Comparison of ENCODE assay signal across 8 mouse cellular contexts in the genomic region with DNA sequence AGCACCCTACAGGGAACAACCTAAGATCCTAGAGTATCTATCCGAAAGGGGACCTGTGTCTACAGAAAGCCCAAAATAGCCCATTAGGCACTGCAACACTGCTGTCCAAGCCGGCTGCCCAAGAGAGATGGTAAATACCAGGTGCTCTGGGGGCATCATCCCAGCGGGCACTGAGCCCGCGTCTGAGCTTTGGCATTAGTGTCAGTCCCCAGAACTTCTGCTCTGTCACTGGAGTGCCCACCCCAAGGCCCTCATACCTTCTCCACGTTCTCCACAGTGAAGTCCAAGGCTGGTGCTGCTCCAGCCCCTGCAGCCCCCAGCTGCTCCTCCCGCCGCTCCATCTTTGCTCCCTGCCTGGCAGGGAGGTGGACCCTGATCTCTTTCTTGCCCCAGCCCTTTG. TPM values are rescaled to one million over a fixed set of nuclear protein-coding genes. Genes with fewer than 3 reads are reported as not detected.
DNase-seq lines count a peak whose midpoint lies in the region; ATAC-seq and TF ChIP-seq lines count a peak whose summit lies in the region.

No protein-coding gene starts in this region.

- intact Hi-C loops in gastrocnemius, postnatal 36 days (cut with DNase I) = no loop called here

- peak overlapping the region; percentile 81 for H3K4me3 ChIP-seq in liver, postnatal 0 days (ENCODE audit: low read depth, low read length)

- peaks cover 4% of the 10 kb centered on the region for H3K36me3 ChIP-seq in liver, postnatal 0 days (replicated peaks; ENCODE audit: insufficient read depth, low read length)

- peaks cover 31% of the 10 kb centered on the region for H3K4me1 ChIP-seq in liver, postnatal 0 days (ENCODE audit: insufficient read depth)

- TF ChIP-seq CTCF in liver, postnatal 0 days (IDR thresholded peaks at IDR 0.05; ENCODE audit: low read depth) = no peak

- H3K9me3 ChIP-seq in liver, postnatal 0 days (ENCODE audit: low read length) = no peaks in the 10 kb centered on the region

- DNase-seq in kidney, postnatal 4 days = peak; percentile 13 to 19
- no peak for DNase-seq in kidney, postnatal 14 days
- DNase-seq in cerebellum, adult 9-10 months = peak; percentile 78
- DNase-seq in gastrocnemius, postnatal 36 days = peak; percentile 65 to 69
- no peak for DNase-seq in liver, postnatal 0 days
- no peak for DNase-seq in frontal cortex, postnatal 14 days (ENCODE audit: low spot score in 2 of 2)
- DNase-seq in thymus, postnatal 4 days = no peak
- DNase-seq in testis, postnatal 10 days (ENCODE audit: low spot score) = no peak

- WGBS in liver, postnatal 0 days (ENCODE audit: insufficient replicate concordance) = 20% methylated on average over 8 of the region's 8 CpGs

- H3K27ac ChIP-seq in liver, postnatal 0 days (ENCODE audit: low read depth) = no peak overlapping the region

- TF ChIP-seq EP300 in liver, postnatal 0 days (IDR thresholded peaks at IDR 0.05; ENCODE audit: low read depth) = no peak

- peak overlapping the region; percentile 99 for H3K4me2 ChIP-seq in liver, postnatal 0 days (ENCODE audit: low read depth, low read length)

- H3K27me3 ChIP-seq in liver, postnatal 0 days (ENCODE audit: insufficient read depth, low read length) = no peaks in the 10 kb centered on the region

- H3K9ac ChIP-seq in liver, postnatal 0 days (replicated peaks) = peak overlapping the region; percentile 83

- no peak for ATAC-seq in liver, postnatal 0 days

RNA-seq across cellular contexts. Expression of a gene that starts 0.8 kb away (rescaled TPM):
- 100 to 1,000 TPM; 222 to 284 TPM for total RNA-seq in gastrocnemius, postnatal 36 days (2021)
- polyA plus RNA-seq in liver, postnatal 0 days (2015; fragmentation: Nextera tagmentation; extraction: Ambion mirVana) = 7.5 and 7.7 TPM in 2 replicates

RNA-seq across cellular contexts. Expression of a gene that starts 15.5 kb away (rescaled TPM):
- total RNA-seq in gastrocnemius, postnatal 36 days (2021) = under 1 TPM; 0.15 to 0.32 TPM
- 0.88 TPM in 2 replicates for polyA plus RNA-seq in liver, postnatal 0 days (2015; fragmentation: Nextera tagmentation; extraction: Ambion mirVana)

RNA-seq across cellular contexts. Expression of a gene that starts 22.2 kb away (rescaled TPM):
- 1 to 10 TPM; 1.4 to 2.6 TPM for total RNA-seq in gastrocnemius, postnatal 36 days (2021)
- 3.5 and 4.5 TPM in 2 replicates for polyA plus RNA-seq in liver, postnatal 0 days (2015; fragmentation: Nextera tagmentation; extraction: Ambion mirVana)

RNA-seq across cellular contexts. Expression of a gene that starts 26.9 kb away (rescaled TPM):
- 10 to 100 TPM; 65.4 to 74.0 TPM for total RNA-seq in gastrocnemius, postnatal 36 days (2021)
- polyA plus RNA-seq in liver, postnatal 0 days (2015; fragmentation: Nextera tagmentation; extraction: Ambion mirVana) = 149 and 164 TPM in 2 replicates

RNA-seq across cellular contexts. Expression of a gene that starts 30.7 kb away (rescaled TPM):
- total RNA-seq in gastrocnemius, postnatal 36 days (2021) = 1 to 10 TPM; 2.8 to 3.2 TPM
- 0.63 and 0.67 TPM in 2 replicates for polyA plus RNA-seq in liver, postnatal 0 days (2015; fragmentation: Nextera tagmentation; extraction: Ambion mirVana)

Comparison
In these comparisons a context has a peak if more than half of its experiments do, and no peak if none do; other contexts are left out.
1. DNase-seq: peak in kidney, postnatal 4 days (2 of 2), cerebellum, adult 9-10 months (single experiment) and gastrocnemius, postnatal 36 days (2 of 2); none in kidney, postnatal 14 days (single experiment), liver, postnatal 0 days (single experiment), frontal cortex, postnatal 14 days (0 of 2), thymus, postnatal 4 days (single experiment) and testis, postnatal 10 days (single experiment).